Mouse (Mus musculus) monocyte, adult 2 months (primary cell): Measurements from ENCODE around the gene Amer3.
"Not testable (repeated sequence)": the region's sequence is repeated elsewhere in the genome, so short reads cannot be mapped to it uniquely, and the experiment has no call there.

Experiments used
- DNase-seq, 2 experiments: peaks; one replicate each; pipeline ENCODE4 v3.0.0; 2022; ENCODE audit warnings: low spot score in 2 of 2, low read depth in 1 of 2

Gene Amer3

DNA sequence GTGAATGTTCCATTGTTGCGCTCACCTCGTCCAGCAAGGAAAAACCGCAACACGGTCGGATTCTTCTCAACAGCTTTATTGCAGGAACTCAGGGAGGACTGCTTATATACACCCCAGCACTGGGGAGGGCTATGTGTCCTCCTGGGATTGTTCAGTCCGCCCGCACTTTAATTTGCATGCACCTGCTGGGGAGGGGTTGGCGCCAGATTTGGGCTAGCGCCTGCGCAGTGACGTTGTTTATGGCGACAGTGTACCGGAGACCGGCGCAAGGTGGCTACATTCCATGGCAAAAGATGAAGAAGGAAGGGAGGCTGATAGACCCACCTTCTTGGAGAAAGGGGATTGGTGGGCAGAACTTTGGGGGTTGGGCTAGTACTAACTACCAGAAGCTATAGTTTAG is 20.5 kb downstream of the Amer3 start:
- no peak for DNase-seq

DNA sequence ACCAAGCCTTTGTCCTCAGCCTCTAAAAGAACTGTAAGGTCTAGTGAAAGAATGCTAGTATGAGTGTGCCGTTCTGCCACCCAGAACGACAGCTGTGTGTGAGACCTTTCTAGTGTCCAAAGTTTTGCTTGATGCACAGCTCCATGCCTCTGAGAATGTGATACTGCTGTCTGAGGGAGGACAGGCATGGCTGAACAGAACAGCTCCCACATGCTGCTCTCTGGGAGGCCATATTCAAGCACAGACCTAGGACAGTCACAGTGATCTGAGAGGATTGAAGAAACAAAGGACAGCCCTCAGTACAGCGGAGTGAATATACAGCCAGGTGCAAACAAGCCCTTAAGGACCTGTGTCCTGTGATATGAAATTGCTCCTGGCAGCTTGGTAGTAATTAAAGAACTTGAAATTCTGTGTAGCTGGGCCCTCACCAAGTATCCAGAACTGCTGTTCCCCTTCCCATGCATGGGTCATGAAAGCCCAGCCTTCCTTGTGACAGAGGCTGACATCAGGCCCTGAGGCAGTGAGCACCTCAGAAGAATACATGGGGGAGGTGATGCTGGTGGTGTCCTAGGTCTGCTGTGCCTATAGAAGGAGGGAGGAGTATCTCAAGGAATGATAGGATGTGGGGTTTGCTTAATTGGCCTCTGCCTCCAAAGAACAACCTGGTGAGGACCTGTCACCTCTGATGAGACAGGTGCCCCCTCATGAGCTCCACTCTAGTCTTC is 22.0 kb downstream of the Amer3 start:
- DNase-seq = no peak

GRCm38 (mm10) chr1:34602363-34602762 is 22.9 kb downstream of the Amer3 start:
- peak in 1 of 2 experiments; percentile 8 for DNase-seq

GRCm38 (mm10) chr1:34613801-34614200 is 34.3 kb downstream of the Amer3 start:
- DNase-seq = no peak

- DNase-seq = not testable (repeated sequence)
These were observed 40.7 kb downstream of the Amer3 start for GRCm38 (mm10) chr1:34620116-34620515.

DNA sequence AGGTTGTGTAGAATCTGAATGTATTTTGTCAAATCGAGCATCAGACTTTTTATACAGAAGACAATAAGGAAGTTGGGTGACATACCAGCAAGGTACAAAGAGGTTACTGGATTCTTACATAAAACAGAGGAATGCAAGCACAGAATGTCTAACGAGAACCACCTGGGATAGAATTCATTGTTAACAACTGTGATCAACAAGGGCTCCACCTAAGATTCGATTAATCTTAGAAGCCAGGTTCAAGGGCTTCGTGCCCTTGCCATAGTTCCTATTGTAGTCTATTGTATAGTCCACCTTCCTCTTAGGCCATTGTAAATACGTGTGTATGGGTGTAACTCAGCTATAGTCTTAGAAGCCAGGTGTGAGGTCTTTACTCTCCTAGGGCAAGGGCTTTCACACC is 41.3 kb downstream of the Amer3 start:
- not testable (repeated sequence) for DNase-seq

DNA sequence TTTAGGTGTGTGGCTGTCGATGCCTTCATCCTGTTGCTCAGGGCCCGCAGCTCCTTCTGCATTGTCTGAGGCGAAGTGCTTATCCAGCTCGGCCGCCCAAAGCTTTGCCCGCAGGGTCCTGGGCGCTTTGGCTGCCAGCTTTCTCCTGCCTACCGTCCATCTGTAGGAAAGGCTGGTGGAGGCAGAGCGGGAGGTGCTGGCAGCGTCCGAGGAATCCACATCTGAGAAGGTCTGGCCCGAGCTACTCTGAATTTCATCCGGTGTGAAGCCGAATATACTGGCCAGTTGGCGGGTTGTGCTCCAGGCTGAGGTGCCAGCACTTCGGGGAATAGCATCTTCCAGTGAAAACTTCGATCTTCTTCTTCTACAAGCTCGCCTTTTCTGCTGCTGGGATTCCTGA is 56.3 kb downstream of the Amer3 start:
- no peak for DNase-seq
